Mouse (Mus musculus) Patski (cell line): ENCODE data around the gene Krtap26-1. TPM values are rescaled to one million over a fixed set of nuclear protein-coding genes. Genes with fewer than 3 reads are reported as not detected.

Experiments
- ATAC-seq: fragments of 100-300 bp; one replicate; pipeline ENCODE4 v1.8.0; 2021
- CTCF ChIA-PET: fragments of 350-600 bp; sonication (Branson Sonifier 250); formaldehyde crosslinking; loops from one replicate; lab custom pipeline; 2022; ENCODE audit warnings: inconsistent platforms; lab: Charles Lee
- POLR2A ChIA-PET: fragments of 350-600 bp; sonication (Branson Sonifier 250); formaldehyde crosslinking; loops from one replicate; lab custom pipeline; 2022; ENCODE audit warnings: antibody characterized with exemption, inconsistent platforms; lab: Charles Lee
- DNase-seq: peaks from one replicate; pipeline ENCODE4 v3.0.0-alpha.2; 2011; ENCODE audit warnings: low read depth, low spot score
- H3K27me3 ChIP-seq: fragments of 371-371 bp; one replicate; pipeline ENCODE4 v1.5.1; 2021
- CTCF ChIP-seq: fragments of 100-300 bp; IDR thresholded peaks from one replicate; pipeline ENCODE4 v1.5.1; 2021
- in situ Hi-C: fragments of 300-500 bp; cut with MboI; formaldehyde crosslinking; loops from 3 replicates; pipeline ENCODE4 v1.11.1; 2018; ENCODE audit warnings: low pct_unique_long_range_greater_than_20kb, mixed read lengths
- polyA plus RNA-seq: library from polyadenylated mRNA; unstranded; gene quantifications from one replicate; pipeline ENCODE4 v1.2.3, GENCODE M21; 2021

Gene Krtap26-1
- polyA plus RNA-seq, 1 experiment from 2014 or later: not detected

- in situ Hi-C loops: no loop called here
- no peaks in the 10 kb centered on the region for H3K27me3 ChIP-seq
- DNase-seq: no peak
- peak; percentile 38 for TF ChIP-seq CTCF
- peak; percentile 85 for ATAC-seq
- ChIA-PET CTCF (interaction anchor here (0.9 to 1.3 kb wide), 2 partner anchors 40 to 259 kb away, joined by 3 read pairs; no protein-coding TSS in a partner anchor), POLR2A (no interaction called here)
Measured at GRCm38 (mm10) chr16:88631474-88631873, 16.1 kb downstream of the Krtap26-1 start.

DNA sequence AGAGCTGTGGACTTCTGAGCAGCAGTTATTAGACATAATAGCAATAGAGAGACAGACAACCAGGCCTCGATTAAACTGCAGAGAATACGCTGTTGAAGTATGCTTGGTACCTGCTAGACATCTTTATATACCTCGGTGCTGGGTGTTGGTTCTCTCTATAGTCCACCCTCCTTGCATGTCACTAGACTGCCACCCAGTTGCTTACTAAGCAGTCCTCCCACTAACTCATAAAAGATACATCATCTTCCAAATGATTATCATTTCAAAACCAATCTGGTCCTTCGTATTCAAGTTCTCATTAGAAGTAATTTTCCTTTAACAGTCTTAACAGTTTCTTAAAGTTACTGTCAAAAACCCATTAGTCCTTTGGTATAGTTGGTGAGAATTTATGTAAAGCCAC, 20.0 kb downstream of the Krtap26-1 start, which contains the start of gene 2310079G19Rik:
Gene 2310079G19Rik, minus strand, starts transcription at position 101 of the 400 bp plus-strand sequence.
- ATAC-seq (no peak), DNase-seq (no peak)
- no peaks in the 10 kb centered on the region for H3K27me3 ChIP-seq
- POLR2A ChIA-PET: no interaction called here
- CTCF ChIA-PET: no interaction called here
- in situ Hi-C loops: no loop called here
- TF ChIP-seq CTCF: no peak

- ChIA-PET CTCF (interaction anchor here (1.4 kb wide), 1 partner anchor 24 kb away, joined by 4 read pairs; no protein-coding TSS in a partner anchor), POLR2A (no interaction called here)
- in situ Hi-C loops: no loop called here
Measured at GRCm38 (mm10) chr16:88612712-88613111, 34.9 kb downstream of the Krtap26-1 start.

DNA sequence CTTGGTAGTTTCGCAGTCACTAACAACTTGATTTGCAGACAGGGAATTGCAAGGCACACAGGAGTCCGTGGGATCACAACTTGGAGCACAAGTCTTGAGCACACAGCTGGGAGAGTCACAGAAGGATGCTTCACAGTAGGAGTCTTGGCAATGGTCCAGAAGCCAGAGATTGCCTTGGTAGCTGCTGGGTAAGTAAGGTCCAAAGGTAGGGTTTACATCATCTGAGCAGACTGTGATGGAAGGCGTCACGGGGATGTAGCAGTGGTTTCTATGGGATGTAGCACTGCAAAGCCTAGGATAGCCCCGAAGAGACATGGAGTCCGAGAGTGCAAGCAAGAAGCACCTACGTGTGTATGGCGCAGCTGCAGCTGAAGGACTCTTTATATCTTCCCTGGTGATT, 35.7 kb downstream of the Krtap26-1 start, which contains the start of gene Krtap24-1:
Gene Krtap24-1, minus strand, starts transcription at position 358 of the 400 bp plus-strand sequence.
- no peak for DNase-seq
- in situ Hi-C loops: no loop called here
- peaks cover 7% of the 10 kb centered on the region for H3K27me3 ChIP-seq
- no peak for ATAC-seq
- ChIA-PET CTCF (interaction anchor here (0.9 to 1.4 kb wide), 2 partner anchors 10 to 24 kb away, joined by 3 to 4 read pairs; no protein-coding TSS in a partner anchor), POLR2A (no interaction called here)
- TF ChIP-seq CTCF: no peak

More at GRCm38 (mm10) chr16:88612712-88613111, 34.9 kb downstream of the Krtap26-1 start:
- DNase-seq (no peak), ATAC-seq (no peak)
- TF ChIP-seq CTCF: no peak
- peaks cover 7% of the 10 kb centered on the region for H3K27me3 ChIP-seq

DNA sequence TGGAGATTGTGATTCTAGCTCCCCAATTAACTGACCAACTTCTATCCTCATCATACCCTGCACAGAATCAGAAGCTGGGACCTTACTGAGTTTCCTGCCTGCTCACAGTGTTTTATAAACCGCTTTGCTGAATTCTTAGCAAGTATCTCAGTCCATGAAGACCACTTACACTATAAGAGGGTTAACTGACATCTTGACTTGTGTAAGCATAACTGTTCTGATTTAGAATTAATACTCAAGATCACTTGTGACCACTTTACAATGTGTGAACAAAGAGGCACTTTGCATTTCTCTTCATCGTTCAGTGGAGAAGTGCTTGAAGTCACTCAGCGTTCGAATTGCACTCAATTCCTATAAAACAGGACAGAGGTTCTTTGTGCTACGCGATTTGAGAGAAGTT, 43.0 kb downstream of the Krtap26-1 start:
- in situ Hi-C loops: no loop called here
- CTCF ChIA-PET: no interaction called here
- DNase-seq (no peak), ATAC-seq (no peak)
- POLR2A ChIA-PET: no interaction called here
- TF ChIP-seq CTCF: no peak
- H3K27me3 ChIP-seq: peaks cover 5% of the 10 kb centered on the region

DNA sequence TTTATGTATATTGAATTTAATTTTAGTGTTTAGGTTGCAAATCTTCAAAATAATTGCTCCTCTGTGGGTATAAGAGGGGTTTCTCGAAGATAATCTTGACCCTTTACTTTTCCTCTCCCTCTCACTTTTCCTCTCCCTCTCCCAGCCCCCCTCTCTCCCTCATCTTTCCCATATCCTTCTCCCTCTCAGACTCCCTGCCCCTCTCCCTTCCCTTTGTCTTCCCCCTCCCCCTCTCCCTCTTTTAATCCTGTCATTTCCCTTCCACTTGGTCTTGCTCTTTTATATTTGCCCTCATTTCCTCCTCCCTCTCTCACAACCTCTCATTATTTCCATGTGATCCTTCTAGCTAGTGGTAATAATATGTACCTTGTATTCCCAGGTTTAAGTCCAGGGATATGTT, 45.1 kb downstream of the Krtap26-1 start:
- no peak for TF ChIP-seq CTCF
- in situ Hi-C loops: no loop called here
- ATAC-seq: no peak
- ChIA-PET CTCF (interaction anchor here (1.0 kb wide), 1 partner anchor 10 kb away, joined by 3 read pairs; no protein-coding TSS in a partner anchor), POLR2A (no interaction called here)
- peaks cover 4% of the 10 kb centered on the region for H3K27me3 ChIP-seq
- no peak for DNase-seq

DNA sequence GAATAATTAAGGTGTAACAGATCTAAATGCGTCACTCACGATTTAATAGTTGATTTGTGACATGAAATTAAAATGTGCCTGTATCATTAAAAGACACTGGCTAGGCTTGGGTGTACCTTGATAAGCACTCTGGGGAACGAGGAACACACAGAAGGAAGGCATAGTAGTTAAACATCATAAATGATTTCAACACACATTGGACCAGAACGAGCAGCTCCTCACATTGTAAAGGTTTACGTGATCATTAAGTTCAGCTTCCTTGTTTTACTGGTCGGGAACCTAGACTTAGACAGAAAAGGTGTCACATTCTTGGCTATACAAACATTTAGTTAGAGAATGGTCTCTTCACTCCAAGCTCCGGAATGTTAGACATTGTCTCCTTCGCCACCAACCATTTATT, 47.3 kb downstream of the Krtap26-1 start:
- ChIA-PET CTCF (interaction anchor here (1.4 kb wide), 1 partner anchor 11 kb away, joined by 3 read pairs; no protein-coding TSS in a partner anchor), POLR2A (no interaction called here)
- no peak for ATAC-seq
- in situ Hi-C loops: no loop called here
- TF ChIP-seq CTCF: no peak
- DNase-seq: no peak
- H3K27me3 ChIP-seq: no peaks in the 10 kb centered on the region

GRCm38 (mm10) chr16:88599504-88600237, 47.9 kb downstream of the Krtap26-1 start:
- H3K27me3 ChIP-seq: no peaks in the 10 kb centered on the region
- in situ Hi-C loops: no loop called here
- DNase-seq (no peak), ATAC-seq (no peak)
- no peak for TF ChIP-seq CTCF
- ChIA-PET POLR2A (no interaction called here), CTCF (interaction anchor here (1.4 kb wide), 1 partner anchor 11 kb away, joined by 3 read pairs; no protein-coding TSS in a partner anchor)

Other genes with a start within 250 kb of the Krtap26-1 start
- gene Cldn17, start 140.8 kb downstream of the Krtap26-1 start, polyA plus RNA-seq: not detected
- gene Cldn8, start 84.6 kb downstream of the Krtap26-1 start, polyA plus RNA-seq: 0.08 TPM
- not detected for gene Krtap24-1, start 35.5 kb downstream of the Krtap26-1 start, polyA plus RNA-seq
- gene 2310079G19Rik, start 20.1 kb downstream of the Krtap26-1 start, polyA plus RNA-seq: not detected
- not detected for gene Krtap27-1, start 23.9 kb upstream of the Krtap26-1 start, polyA plus RNA-seq
- gene 2310061N02Rik, start 60.2 kb upstream of the Krtap26-1 start, polyA plus RNA-seq: not detected
- gene Krtap13-1, start 81.1 kb upstream of the Krtap26-1 start, polyA plus RNA-seq: not detected
- gene Krtap13, start 103.8 kb upstream of the Krtap26-1 start, polyA plus RNA-seq: not detected
- not detected for gene 2310034C09Rik, start 111.1 kb upstream of the Krtap26-1 start, polyA plus RNA-seq
- gene 2310057N15Rik, start 126.4 kb upstream of the Krtap26-1 start, polyA plus RNA-seq: not detected
- gene Gm5965, start 130.1 kb upstream of the Krtap26-1 start, polyA plus RNA-seq: not detected
- gene Gm20741, start 164.4 kb upstream of the Krtap26-1 start, polyA plus RNA-seq: not detected
- gene Krtap15, start 172.4 kb upstream of the Krtap26-1 start, polyA plus RNA-seq: not detected
- gene Krtap14, start 178.3 kb upstream of the Krtap26-1 start, polyA plus RNA-seq: not detected
- gene Krtap19-1, start 221.6 kb upstream of the Krtap26-1 start, polyA plus RNA-seq: not detected
- not detected for gene Krtap19-2, start 226.5 kb upstream of the Krtap26-1 start, polyA plus RNA-seq
- gene Krtap19-3, start 230.2 kb upstream of the Krtap26-1 start, polyA plus RNA-seq: not detected
- not detected for gene Krtap19-4, start 237.3 kb upstream of the Krtap26-1 start, polyA plus RNA-seq
- not detected for gene Krtap19-5, start 248.7 kb upstream of the Krtap26-1 start, polyA plus RNA-seq